Mouse (Mus musculus): ENCODE measurements around the gene Ddx58. TPM values are rescaled to one million over a fixed set of nuclear protein-coding genes. Genes with fewer than 3 reads are reported as not detected.
A peak's percentile ranks its signal among the peaks of the same experiment; 100 is the strongest.

The Ddx58 gene
- total RNA-seq, 2 experiments from 2014 or later: 5.0 to 11.3 TPM

DNA sequence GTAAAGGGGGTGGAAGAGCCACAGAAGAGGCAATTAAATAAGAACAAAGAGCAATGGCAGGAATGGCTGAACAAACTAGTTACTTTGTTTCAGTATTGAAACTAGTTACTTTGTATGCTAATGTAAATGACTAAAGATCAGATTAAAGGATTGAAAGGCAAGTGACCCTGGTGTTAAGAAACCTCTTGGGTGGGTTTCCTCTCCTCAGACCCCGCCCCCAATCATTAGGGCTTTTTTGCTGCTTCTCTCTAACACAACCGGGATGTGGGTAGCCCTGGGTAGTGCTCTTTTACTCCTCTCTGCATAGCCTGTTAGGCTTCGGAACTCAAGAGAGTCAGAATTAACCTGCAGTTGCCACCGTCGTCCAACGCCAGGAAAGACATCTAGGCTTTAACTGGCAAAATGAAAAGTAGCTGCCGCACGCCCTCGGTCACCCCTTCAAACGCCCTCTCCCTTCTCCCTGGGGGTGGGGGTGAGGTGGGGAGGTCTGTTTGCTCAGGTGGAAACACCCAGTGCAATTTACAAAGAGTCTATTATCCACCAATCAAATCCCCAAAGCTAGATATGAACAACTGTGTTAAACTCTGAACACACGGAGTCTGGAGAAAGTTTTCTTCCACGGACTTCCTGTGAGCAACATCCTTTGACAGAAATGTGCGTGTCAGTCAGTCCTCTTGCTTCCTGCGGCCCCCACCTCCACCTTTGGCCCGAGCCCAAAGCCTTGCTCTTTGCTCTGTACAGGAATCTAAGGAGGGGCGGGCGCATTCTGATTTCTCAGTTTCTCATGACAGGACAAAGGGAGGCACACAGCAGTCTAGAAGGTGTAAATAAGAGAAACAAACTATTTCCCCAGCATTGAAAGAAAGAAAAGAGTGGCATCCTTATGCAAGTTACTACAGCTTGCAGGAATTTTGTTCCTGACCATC is 882 bp downstream of the Ddx58 start:
- no peak for ATAC-seq (replicated peaks; ENCODE audit: low FRiP score, poor library complexity, severe bottlenecking)

- ATAC-seq (replicated peaks; ENCODE audit: low FRiP score, poor library complexity, severe bottlenecking): no peak
Observed at GRCm38 (mm10) chr4:40236829-40237228, 2.8 kb downstream of the Ddx58 start.

GRCm38 (mm10) chr4:40234256-40234655 is 5.4 kb downstream of the Ddx58 start:
- no peak for ATAC-seq (replicated peaks; ENCODE audit: low FRiP score, poor library complexity, severe bottlenecking)

GRCm38 (mm10) chr4:40233062-40233664 is 6.5 kb downstream of the Ddx58 start:
- ATAC-seq (replicated peaks; ENCODE audit: low FRiP score, poor library complexity, severe bottlenecking): no peak

DNA sequence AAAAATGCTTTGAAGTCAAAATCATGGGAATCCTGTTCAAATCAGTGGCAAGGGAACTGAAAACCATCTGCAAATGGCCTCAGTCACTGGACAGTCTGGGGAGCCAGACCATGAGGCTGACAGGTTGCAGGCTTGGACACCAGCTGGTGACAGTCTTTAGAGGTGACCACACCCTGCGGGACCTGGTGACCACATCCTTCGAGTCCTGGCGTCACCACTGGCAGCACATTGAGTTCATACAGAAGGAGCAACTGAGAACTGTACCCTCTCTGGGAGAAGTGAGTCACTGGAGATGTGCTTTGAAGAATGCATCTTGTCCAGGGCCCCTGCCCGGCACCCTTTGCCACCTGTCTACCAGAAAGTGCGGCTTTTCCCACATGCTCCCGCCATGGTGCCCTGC is 9.9 kb downstream of the Ddx58 start:
- ATAC-seq (replicated peaks; ENCODE audit: low FRiP score, poor library complexity, severe bottlenecking): no peak

GRCm38 (mm10) chr4:40227886-40228285 is 11.7 kb downstream of the Ddx58 start:
- no peak for ATAC-seq (replicated peaks; ENCODE audit: low FRiP score, poor library complexity, severe bottlenecking)

DNA sequence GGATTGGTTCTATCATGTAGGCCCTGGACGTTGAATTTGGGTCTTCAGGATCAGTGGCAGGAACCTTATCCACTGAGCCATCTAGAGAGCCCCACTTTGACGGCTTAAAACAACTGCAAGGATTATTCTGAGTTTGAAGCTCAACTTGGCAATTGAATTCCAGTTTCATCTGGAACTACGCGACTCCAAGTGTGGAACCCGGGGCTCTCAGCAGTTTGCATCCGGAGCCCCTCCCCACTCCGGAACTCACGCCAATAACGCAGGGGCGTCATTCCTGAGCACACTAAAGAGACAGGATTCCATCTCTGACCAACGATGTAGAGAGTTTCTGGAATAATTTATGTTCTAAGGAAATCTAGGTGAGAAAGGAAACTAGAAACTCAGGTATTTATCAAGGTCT is 12.5 kb downstream of the Ddx58 start:
- no peak for ATAC-seq (replicated peaks; ENCODE audit: low FRiP score, poor library complexity, severe bottlenecking)

DNA sequence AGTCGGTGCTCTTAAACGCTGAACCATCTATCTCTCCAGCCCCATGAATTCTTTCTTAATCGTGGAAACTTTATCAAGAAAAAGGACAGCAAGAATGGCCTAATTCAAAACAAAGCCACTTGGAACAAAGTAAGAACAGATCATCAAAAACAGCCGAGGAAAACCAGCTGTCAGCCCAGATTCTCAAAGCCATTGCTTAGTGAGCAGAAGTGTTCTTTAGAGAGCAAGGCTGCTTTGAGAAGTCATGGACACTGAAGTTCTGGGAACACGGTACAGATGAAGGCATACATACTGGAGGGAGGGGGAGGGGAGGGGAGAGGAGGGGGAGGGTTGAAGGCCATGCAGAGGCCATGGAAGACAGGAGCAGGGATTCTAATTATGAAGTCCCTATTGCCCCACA is 13.5 kb downstream of the Ddx58 start:
- ATAC-seq (replicated peaks; ENCODE audit: low FRiP score, poor library complexity, severe bottlenecking): no peak

- no peak for ATAC-seq (replicated peaks; ENCODE audit: low FRiP score, poor library complexity, severe bottlenecking)
Observed at GRCm38 (mm10) chr4:40221876-40222585, 17.6 kb downstream of the Ddx58 start.

GRCm38 (mm10) chr4:40221004-40221760 is 18.4 kb downstream of the Ddx58 start:
- no peak for ATAC-seq (replicated peaks; ENCODE audit: low FRiP score, poor library complexity, severe bottlenecking)

GRCm38 (mm10) chr4:40220437-40220836 is 19.2 kb downstream of the Ddx58 start:
- no peak for ATAC-seq (replicated peaks; ENCODE audit: low FRiP score, poor library complexity, severe bottlenecking)

GRCm38 (mm10) chr4:40218382-40218781 is 21.2 kb downstream of the Ddx58 start:
- ATAC-seq (replicated peaks; ENCODE audit: low FRiP score, poor library complexity, severe bottlenecking): 0 out of 2 replicates have a peak, but pooled peaks have one; percentile 52

DNA sequence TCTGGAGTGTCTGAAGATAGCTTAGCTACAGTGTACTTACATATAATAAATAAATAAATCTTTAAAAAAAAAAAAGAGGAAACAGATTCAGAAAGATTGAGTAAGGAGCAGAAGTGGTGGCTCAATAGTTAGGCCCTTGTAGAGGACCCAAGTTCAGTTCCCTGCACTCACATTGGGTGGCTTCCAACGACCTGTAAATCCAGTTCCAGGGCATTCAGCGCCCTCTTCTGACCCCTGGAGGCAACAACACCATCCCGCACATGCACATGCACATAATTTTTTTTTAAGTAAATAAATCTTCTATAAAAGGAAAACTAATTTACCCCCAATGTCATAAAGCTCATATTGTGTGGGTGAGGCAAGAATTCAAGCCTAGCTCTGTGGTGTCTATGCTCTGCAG is 21.7 kb downstream of the Ddx58 start:
- ATAC-seq (replicated peaks; ENCODE audit: low FRiP score, poor library complexity, severe bottlenecking): no peak

DNA sequence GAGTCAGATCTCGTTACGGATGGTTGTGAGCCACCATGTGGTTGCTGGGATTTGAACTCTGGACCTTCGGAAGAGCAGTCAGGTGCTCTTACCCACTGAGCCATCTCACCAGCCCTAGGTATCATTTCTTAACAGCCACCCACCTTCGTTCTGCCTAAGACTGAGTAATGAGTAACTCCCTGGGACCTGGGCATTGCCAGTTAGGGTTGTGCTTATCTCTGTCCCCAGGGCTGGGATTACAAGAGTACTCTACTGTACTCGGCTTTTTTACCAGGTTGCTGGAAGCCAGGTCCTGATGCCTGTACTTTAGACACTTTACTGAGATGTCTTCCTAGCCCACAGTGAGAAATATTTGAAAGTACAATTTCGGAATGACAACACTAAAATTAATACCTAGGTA is 27.5 kb downstream of the Ddx58 start:
- no peak for ATAC-seq (replicated peaks; ENCODE audit: low FRiP score, poor library complexity, severe bottlenecking)

DNA sequence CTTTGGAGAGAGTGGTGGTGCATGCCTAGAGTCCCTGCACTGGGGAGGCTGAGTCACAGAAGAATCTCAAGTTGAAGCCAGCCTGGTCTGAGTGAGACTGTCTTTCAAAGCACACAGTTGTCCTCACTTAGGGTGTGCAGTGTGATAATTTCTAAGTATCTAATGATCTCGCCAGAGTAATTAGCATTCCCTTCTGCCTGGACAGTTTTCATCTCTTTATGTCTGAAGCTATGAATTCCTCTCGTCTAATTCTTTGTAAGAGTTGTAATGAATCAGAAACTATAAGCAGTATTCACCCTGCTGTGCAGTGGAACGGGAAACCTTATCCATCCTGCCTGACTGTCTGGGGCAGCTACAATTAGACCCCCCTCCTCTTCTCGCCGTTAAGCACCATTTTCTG is 31.9 kb downstream of the Ddx58 start:
- ATAC-seq (replicated peaks; ENCODE audit: low FRiP score, poor library complexity, severe bottlenecking): no peak

DNA sequence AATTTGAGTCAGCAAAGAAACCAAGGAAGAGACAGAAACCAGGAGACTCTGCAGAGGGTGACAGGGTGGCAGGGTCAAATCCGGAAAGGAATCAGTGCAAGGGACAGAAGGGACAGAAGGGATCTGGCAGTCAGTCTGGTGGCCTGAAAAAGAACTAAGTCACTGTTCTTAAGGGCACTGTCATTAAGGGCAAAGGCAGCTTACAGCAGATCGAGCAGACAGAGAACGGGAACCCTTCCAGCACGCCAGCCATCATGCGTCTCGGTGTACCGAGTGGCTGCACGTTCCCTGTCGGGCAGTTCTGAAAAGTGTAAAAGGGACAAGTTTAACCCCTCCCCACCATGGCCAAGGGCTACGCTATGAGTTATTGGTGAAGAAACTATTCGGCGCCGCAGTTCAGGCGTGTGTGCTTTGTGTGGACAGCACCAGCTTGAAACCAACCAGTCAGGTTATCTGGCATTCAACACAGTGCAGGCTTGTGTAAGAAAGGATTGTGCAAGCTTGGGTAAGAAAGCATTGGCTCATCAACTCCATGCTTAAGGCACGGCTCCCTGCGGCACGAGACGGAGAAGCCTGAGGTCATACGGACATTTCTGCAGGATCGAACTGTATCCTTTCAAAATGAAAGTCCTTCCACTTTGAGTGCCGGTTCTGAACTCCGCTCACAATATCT is 34.3 kb downstream of the Ddx58 start:
- ATAC-seq (replicated peaks; ENCODE audit: low FRiP score, poor library complexity, severe bottlenecking): no peak

DNA sequence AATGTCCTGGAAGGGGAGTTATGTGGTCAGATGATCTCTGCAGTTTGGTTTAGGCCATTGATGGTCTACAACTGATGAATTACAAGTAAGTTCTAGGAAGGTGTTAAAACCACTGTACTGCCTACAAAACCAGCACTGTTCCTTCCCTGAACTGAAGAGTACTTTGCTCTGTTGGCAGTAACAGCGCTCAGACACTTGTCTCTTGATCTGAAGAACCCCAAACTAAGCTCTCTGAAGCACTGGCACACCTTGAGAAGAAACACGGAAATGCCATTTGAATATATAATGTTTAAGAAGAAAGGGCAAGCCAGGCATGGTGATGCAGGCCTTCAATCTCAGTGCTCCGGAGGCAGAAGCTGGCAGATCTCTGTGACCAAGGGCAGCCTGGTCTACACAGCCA is 35.3 kb downstream of the Ddx58 start:
- ATAC-seq (replicated peaks; ENCODE audit: low FRiP score, poor library complexity, severe bottlenecking): no peak

GRCm38 (mm10) chr4:40202205-40202604 is 37.4 kb downstream of the Ddx58 start:
- no peak for ATAC-seq (replicated peaks; ENCODE audit: low FRiP score, poor library complexity, severe bottlenecking)

- ATAC-seq (replicated peaks; ENCODE audit: low FRiP score, poor library complexity, severe bottlenecking): no peak
Observed at GRCm38 (mm10) chr4:40195336-40195735, 44.3 kb downstream of the Ddx58 start.

All from erythroid progenitor cell, adult 5-6 weeks (primary cell).